Mouse (Mus musculus) ovary, postnatal 36 days (tissue): ENCODE results near the gene Pdcd10.

ENCODE experiments used
- DNase-seq: peaks from one replicate; pipeline ENCODE4 v3.0.0; 2022; ENCODE audit warnings: low spot score, mixed read lengths

The Pdcd10 gene

DNA sequence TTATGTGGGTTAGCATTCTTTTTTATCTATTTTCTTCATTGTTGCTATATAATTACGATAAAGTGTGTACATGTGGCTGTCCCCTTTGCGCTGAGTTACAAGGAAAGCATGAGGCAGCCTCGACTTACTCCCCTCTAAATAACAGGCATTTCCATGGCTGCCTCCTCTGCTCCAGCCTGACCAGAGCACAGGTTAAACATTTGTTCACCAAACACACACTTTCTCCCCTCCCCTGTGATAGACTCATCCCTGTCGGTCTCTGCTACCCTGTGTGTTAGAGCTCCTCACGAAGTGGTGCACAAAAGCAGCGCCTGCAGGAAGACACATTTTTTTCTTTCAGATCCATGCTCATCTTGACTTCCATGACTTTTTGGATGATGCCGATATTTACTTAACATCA, 82.0 kb downstream of the Pdcd10 start:
- DNase-seq: no peak

DNA sequence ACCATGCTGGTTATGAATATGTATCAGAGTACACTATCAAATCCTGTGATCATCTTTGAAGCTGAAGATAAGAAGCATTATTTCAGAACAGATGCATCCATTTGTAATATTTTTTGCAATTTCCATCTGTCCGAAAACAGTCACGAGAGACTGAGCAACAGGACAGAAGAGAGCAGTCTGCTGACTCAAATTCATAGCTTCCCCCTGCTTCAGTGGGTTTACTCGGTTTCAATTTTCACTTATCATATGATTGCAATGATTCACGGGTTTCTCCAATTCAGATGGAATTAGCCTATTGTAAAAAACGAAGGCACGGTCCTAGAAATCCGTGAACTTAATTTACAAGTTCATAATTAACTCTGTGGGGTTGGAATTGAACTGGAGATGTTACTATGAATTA, 88.5 kb downstream of the Pdcd10 start:
- no peak for DNase-seq
